In the genomic region with DNA sequence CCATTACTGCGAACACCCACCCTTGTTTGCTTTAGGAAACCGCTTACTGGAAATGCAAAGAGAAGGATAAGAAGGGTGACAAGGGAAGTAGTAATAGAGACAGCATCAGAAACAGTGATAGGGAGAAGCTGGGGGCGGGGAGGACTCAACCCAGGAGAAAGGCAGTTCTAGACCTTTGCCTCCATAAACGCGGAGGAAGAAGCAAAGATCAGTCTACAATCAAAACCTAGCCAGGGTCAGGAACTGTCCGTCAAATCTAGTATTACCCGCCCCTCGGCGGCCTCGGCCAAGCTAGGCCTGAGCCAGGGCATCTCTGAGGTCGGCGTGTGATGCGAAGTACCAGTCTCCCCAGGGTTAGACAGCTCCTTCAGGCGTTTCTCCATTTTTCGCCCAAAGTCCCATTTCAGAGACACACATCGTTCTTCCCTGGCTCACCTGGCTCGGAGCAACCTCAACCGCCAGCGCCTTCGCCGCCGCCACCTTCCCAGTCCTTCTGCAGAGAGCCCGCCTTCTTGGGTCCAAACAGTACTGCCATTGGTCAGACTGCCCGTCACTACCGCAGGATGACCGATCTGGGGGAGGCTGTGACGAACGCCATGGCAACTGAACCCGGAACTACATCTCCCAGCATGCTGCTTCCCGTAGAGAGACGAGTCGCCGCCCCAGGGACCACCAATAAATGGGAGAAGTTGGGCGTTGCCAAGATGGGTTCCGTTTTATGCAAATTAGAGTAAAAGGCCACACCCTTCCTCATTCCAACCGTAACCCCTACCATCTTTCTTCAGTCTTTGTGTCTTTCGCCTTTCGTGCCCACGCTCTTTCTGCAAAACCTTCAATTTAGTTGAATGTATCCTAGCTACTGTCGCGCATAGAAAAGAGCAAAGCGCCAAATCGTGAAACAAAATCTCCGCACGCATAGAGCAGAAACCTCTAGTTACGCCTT, we compare ENCODE assay signal across 8 mouse cellular contexts. TPM values are rescaled to one million over a fixed set of nuclear protein-coding genes. Genes with fewer than 3 reads are reported as not detected.
DNase-seq lines count a peak whose midpoint lies in the region; ATAC-seq lines count a peak whose summit lies in the region.

A gene (minus strand): TSS at position 853 of the 943 bp plus-strand sequence.

- peaks cover 7% of the 10 kb centered on the region; the same call in 1 of the 2 replicates for H3K36me3 ChIP-seq in heart, embryonic 14.5 days (ENCODE audit: control insufficient read depth, insufficient read depth, low read length)
- H3K36me3 ChIP-seq in liver, embryonic 13.5 days: peaks cover 5% of the 10 kb centered on the region; the same call in 1 of the 2 replicates
- H3K36me3 ChIP-seq in stomach, embryonic 16.5 days (ENCODE audit: control insufficient read depth, insufficient read depth, low read length): no peaks in the 10 kb centered on the region

- peak within 1 kb of the TSS; percentile 77 for H3K4me2 ChIP-seq in heart, embryonic 14.5 days (ENCODE audit: low read length)
- peak within 1 kb of the TSS; percentile 99 for H3K4me2 ChIP-seq in liver, embryonic 13.5 days
- peak within 1 kb of the TSS; percentile 82 for H3K4me2 ChIP-seq in stomach, embryonic 16.5 days (ENCODE audit: low read depth, low read length)

- H3K27ac ChIP-seq in heart, embryonic 14.5 days (replicated peaks in 1 of 2; ENCODE audit: control insufficient read depth in 1 of 2, insufficient read depth in 1 of 2, low read depth in 2 of 2, low read length in 2 of 2): peak within 1 kb of the TSS; percentile 91 to 96
- H3K27ac ChIP-seq in liver, embryonic 13.5 days: peak within 1 kb of the TSS; percentile 80
- peak within 1 kb of the TSS; percentile 92 for H3K27ac ChIP-seq in stomach, embryonic 16.5 days (ENCODE audit: low read length)

- peak; percentile 79 for ATAC-seq in CD4-positive, CD25-positive, alpha-beta regulatory T cell, adult 4 months
- peak; percentile 93 for ATAC-seq in heart, embryonic 14.5 days (ENCODE audit: insufficient number of reproducible peaks, insufficient read depth, low FRiP score, low read depth)
- ATAC-seq in liver, embryonic 13.5 days (ENCODE audit: low read depth): peak; percentile 93
- ATAC-seq in stomach, embryonic 16.5 days (ENCODE audit: insufficient read depth, low FRiP score): peak; percentile 96

- H3K4me3 ChIP-seq in heart, embryonic 14.5 days (ENCODE audit: control insufficient read depth in 1 of 2, insufficient read depth in 1 of 2, low read depth in 1 of 2, low read length in 2 of 2): peak within 1 kb of the TSS; percentile 81 to 97
- H3K4me3 ChIP-seq in liver, embryonic 13.5 days (replicated peaks): peak within 1 kb of the TSS; percentile 78
- H3K4me3 ChIP-seq in stomach, embryonic 16.5 days (replicated peaks; ENCODE audit: low read length): peak within 1 kb of the TSS; percentile 85

- 1% methylated on average over 46 of the region's 46 CpGs for WGBS in heart, embryonic 14.5 days
- under 1% methylated on average over 46 of the region's 46 CpGs for WGBS in liver, embryonic 13.5 days (ENCODE audit: insufficient replicate concordance)
- WGBS in stomach, embryonic 16.5 days: under 1% methylated on average over 46 of the region's 46 CpGs

- peak within 1 kb of the TSS; percentile 87 for H3K9ac ChIP-seq in heart, embryonic 14.5 days (ENCODE audit: low read length)
- H3K9ac ChIP-seq in liver, embryonic 13.5 days: peak within 1 kb of the TSS; percentile 81
- H3K9ac ChIP-seq in stomach, embryonic 16.5 days (ENCODE audit: low read length): peak within 1 kb of the TSS; percentile 91

- peaks cover 2 to 23% of the 10 kb centered on the region in 2 experiments for H3K4me1 ChIP-seq in heart, embryonic 14.5 days (ENCODE audit: control insufficient read depth in 2 of 2, insufficient read depth in 2 of 2, low read length in 2 of 2)
- H3K4me1 ChIP-seq in liver, embryonic 13.5 days (replicated peaks): peaks cover 45% of the 10 kb centered on the region
- H3K4me1 ChIP-seq in stomach, embryonic 16.5 days (ENCODE audit: control insufficient read depth, insufficient read depth, low read length): peaks cover 18% of the 10 kb centered on the region

- DNase-seq in c-Kit-negative CD71-positive TER-119-positive erythroid progenitor cells, embryonic 14.5 days (ENCODE audit: low read depth, low spot score): peak; percentile 94
- peak; percentile 99 for DNase-seq in fibroblast of lung, adult 2 months (ENCODE audit: low read depth)
- DNase-seq in kidney, postnatal 14 days: peak; percentile 99
- peak; percentile 97 for DNase-seq in liver, embryonic 13.5 days
- DNase-seq in neural tube, embryonic 10.5 days (ENCODE audit: extremely low spot score, low spot score): peak; percentile 92

- no peaks in the 10 kb centered on the region for H3K27me3 ChIP-seq in heart, embryonic 14.5 days (ENCODE audit: control insufficient read depth, insufficient read depth, low read length)
- peaks cover 41% of the 10 kb centered on the region for H3K27me3 ChIP-seq in liver, embryonic 13.5 days
- no peaks in the 10 kb centered on the region for H3K27me3 ChIP-seq in stomach, embryonic 16.5 days (ENCODE audit: control insufficient read depth, insufficient read depth, low read length)

- no peaks in the 10 kb centered on the region for H3K9me3 ChIP-seq in heart, embryonic 14.5 days (ENCODE audit: control insufficient read depth, low read length)
- no peaks in the 10 kb centered on the region for H3K9me3 ChIP-seq in liver, embryonic 13.5 days (replicated peaks)
- no peaks in the 10 kb centered on the region for H3K9me3 ChIP-seq in stomach, embryonic 16.5 days (replicated peaks; ENCODE audit: control insufficient read depth, low read length)

RNA-seq across cellular contexts. Expression of the gene that starts here (rescaled TPM):
- 10 to 100 TPM; 65.7 to 82.1 TPM for polyA plus RNA-seq in CD4-positive, CD25-positive, alpha-beta regulatory T cell, adult 4 months (2017; shearing (Covaris generic))
- 54.9 and 60.3 TPM in 2 replicates for polyA plus RNA-seq in heart, embryonic 14.5 days (2014; fragmentation: Nextera tagmentation; extraction: Ambion mirVana)
- polyA plus RNA-seq in liver, embryonic 13.5 days (2015; fragmentation: Nextera tagmentation; extraction: Ambion mirVana): 39.6 and 40.0 TPM in 2 replicates
- polyA plus RNA-seq in stomach, embryonic 16.5 days (2015; fragmentation: Nextera tagmentation; extraction: Ambion mirVana): 62.2 and 69.9 TPM in 2 replicates

Comparison
In these comparisons a context has a peak if more than half of its experiments do, and no peak if none do; other contexts are left out.
1. Peak in every context shown above with its lines: DNase-seq, ATAC-seq, H3K4me3 ChIP-seq and H3K27ac ChIP-seq.